Mouse (Mus musculus): ENCODE measurements around the gene Dhrs7c. TPM values are rescaled to one million over a fixed set of nuclear protein-coding genes. Genes with fewer than 3 reads are reported as not detected.

Gene Dhrs7c
- polyA plus RNA-seq, 1 experiment from 2014 or later: not detected

GRCm38 (mm10) chr11:67860743-67861398 is 62.9 kb downstream of the Dhrs7c start:
- Histone ChIP-seq H3K9ac (ENCODE audit: low read depth, low read length) (no peak overlapping the region), H3K4me1 (replicated peaks; ENCODE audit: control insufficient read depth, insufficient read depth, low read length) (no peaks in the 10 kb centered on the region), H3K27me3 (ENCODE audit: control insufficient read depth, insufficient read depth, low read length) (no peaks in the 10 kb centered on the region), H3K4me3 (ENCODE audit: low read depth, low read length) (no peak overlapping the region), H3K27ac (ENCODE audit: low read depth, low read length) (no peak overlapping the region), H3K36me3 (ENCODE audit: control insufficient read depth, insufficient read depth, low read length) (no peaks in the 10 kb centered on the region), H3K4me2 (replicated peaks; ENCODE audit: low read depth, low read length) (no peak overlapping the region), H3K9me3 (ENCODE audit: control insufficient read depth, low read length) (no peaks in the 10 kb centered on the region)
- no peak for ATAC-seq (ENCODE audit: low FRiP score)
- no peak for DNase-seq (ENCODE audit: low spot score)
- 56% methylated on average over 7 of the region's 7 CpGs for WGBS

GRCm38 (mm10) chr11:67861399-67861838 is 63.4 kb downstream of the Dhrs7c start:
- H3K9me3 ChIP-seq (ENCODE audit: control insufficient read depth, low read length): no peaks in the 10 kb centered on the region
- H3K4me3 ChIP-seq (ENCODE audit: low read depth, low read length): no peak overlapping the region
- DNase-seq (ENCODE audit: low spot score): peak; percentile 21
- H3K36me3 ChIP-seq (ENCODE audit: control insufficient read depth, insufficient read depth, low read length): no peaks in the 10 kb centered on the region
- no peak overlapping the region for H3K27ac ChIP-seq (ENCODE audit: low read depth, low read length)
- H3K9ac ChIP-seq (ENCODE audit: low read depth, low read length): no peak overlapping the region
- ATAC-seq (ENCODE audit: low FRiP score): no peak
- no peaks in the 10 kb centered on the region for H3K27me3 ChIP-seq (ENCODE audit: control insufficient read depth, insufficient read depth, low read length)
- WGBS: 8% methylated on average over 7 of the region's 7 CpGs
- no peak overlapping the region for H3K4me2 ChIP-seq (replicated peaks; ENCODE audit: low read depth, low read length)
- no peaks in the 10 kb centered on the region for H3K4me1 ChIP-seq (replicated peaks; ENCODE audit: control insufficient read depth, insufficient read depth, low read length)

GRCm38 (mm10) chr11:67865100-67865499 is 67.1 kb downstream of the Dhrs7c start:
- DNase-seq (ENCODE audit: low spot score) (no peak), ATAC-seq (ENCODE audit: low FRiP score) (no peak)
- no peak overlapping the region for H3K4me3 ChIP-seq (ENCODE audit: low read depth, low read length)
- WGBS: 75% methylated on average over 5 of the region's 5 CpGs
- H3K4me2 ChIP-seq (replicated peaks; ENCODE audit: low read depth, low read length): no peak overlapping the region
- H3K36me3 ChIP-seq (ENCODE audit: control insufficient read depth, insufficient read depth, low read length): no peaks in the 10 kb centered on the region
- no peaks in the 10 kb centered on the region for H3K4me1 ChIP-seq (replicated peaks; ENCODE audit: control insufficient read depth, insufficient read depth, low read length)
- no peaks in the 10 kb centered on the region for H3K27me3 ChIP-seq (ENCODE audit: control insufficient read depth, insufficient read depth, low read length)
- no peak overlapping the region for H3K27ac ChIP-seq (ENCODE audit: low read depth, low read length)
- H3K9me3 ChIP-seq (ENCODE audit: control insufficient read depth, low read length): no peaks in the 10 kb centered on the region
- H3K9ac ChIP-seq (ENCODE audit: low read depth, low read length): no peak overlapping the region

Other genes starting within 250 kb of the Dhrs7c start
- gene Rcvrn, start 102.9 kb upstream of the Dhrs7c start, polyA plus RNA-seq (2014; fragmentation: Nextera tagmentation; extraction: Ambion mirVana): not detected in 2 replicates
- not detected in 2 replicates for gene Glp2r, start 27.0 kb upstream of the Dhrs7c start, polyA plus RNA-seq (2014; fragmentation: Nextera tagmentation; extraction: Ambion mirVana)
- gene Gsg1l2, start 23.6 kb upstream of the Dhrs7c start, polyA plus RNA-seq (2014; fragmentation: Nextera tagmentation; extraction: Ambion mirVana): not detected in 2 replicates
- gene Usp43, start 124.0 kb downstream of the Dhrs7c start, polyA plus RNA-seq (2014; fragmentation: Nextera tagmentation; extraction: Ambion mirVana): 0.98 and 0.99 TPM in 2 replicates
- gene Cfap52, start 167.5 kb downstream of the Dhrs7c start, polyA plus RNA-seq (2014; fragmentation: Nextera tagmentation; extraction: Ambion mirVana): 5.1 and 5.7 TPM in 2 replicates
- 63.0 and 65.6 TPM in 2 replicates for gene Stx8, start 168.0 kb downstream of the Dhrs7c start, polyA plus RNA-seq (2014; fragmentation: Nextera tagmentation; extraction: Ambion mirVana)

All from hindbrain, embryonic 11.5 days (tissue).